Mouse (Mus musculus) hindbrain, embryonic 15.5 days (tissue): ENCODE measurements around the gene Rec114. TPM values are rescaled to one million over a fixed set of nuclear protein-coding genes. Genes with fewer than 3 reads are reported as not detected.

Source experiments
- ATAC-seq: fragments of 200-750 bp; cut with Nextera tagmentation; 2 replicates; pipeline ENCODE4 v1.8.0; 2017; ENCODE audit warnings: low read depth, moderate number of reproducible peaks, moderate TSS enrichment; ENCODE audit not compliant: low FRiP score
- H3K27ac ChIP-seq: fragments of 300-500 bp; sonication (generic); replicated peaks from 2 replicates; pipeline ENCODE4 v1.5.1; 2015; ENCODE audit warnings: mild to moderate bottlenecking, inconsistent platforms
- H3K27me3 ChIP-seq: fragments of 300-500 bp; sonication (generic); 2 replicates; pipeline ENCODE4 v1.6.1; 2015; ENCODE audit warnings: control low read depth, inconsistent platforms
- H3K36me3 ChIP-seq: fragments of 300-500 bp; sonication (generic); 2 replicates; pipeline ENCODE4 v1.6.1; 2015; ENCODE audit warnings: control low read depth, inconsistent platforms
- H3K4me1 ChIP-seq: fragments of 300-500 bp; sonication (generic); replicated peaks from 2 replicates; pipeline ENCODE4 v1.6.1; 2015; ENCODE audit warnings: control low read depth, inconsistent platforms
- H3K4me2 ChIP-seq: fragments of 300-500 bp; sonication (generic); 2 replicates; pipeline ENCODE4 v1.6.1; 2015; ENCODE audit warnings: moderate library complexity, mild to moderate bottlenecking, inconsistent platforms
- H3K4me3 ChIP-seq: fragments of 300-500 bp; sonication (generic); 2 replicates; pipeline ENCODE4 v1.5.1; 2015; ENCODE audit warnings: mild to moderate bottlenecking, inconsistent platforms
- H3K9ac ChIP-seq: fragments of 300-500 bp; sonication (generic); 2 replicates; pipeline ENCODE4 v1.6.1; 2015; ENCODE audit warnings: inconsistent platforms
- H3K9me3 ChIP-seq: fragments of 300-500 bp; sonication (generic); 2 replicates; pipeline ENCODE4 v1.6.1; 2016; ENCODE audit warnings: control low read depth, inconsistent platforms
- WGBS: fragments of 180-500 bp; shearing (Covaris S2); methylation state at CpG from one replicate; pipeline ENCODE4 v1.1.7; 2015; 5-methylcytosine and 5-hydroxymethylcytosine counted together
- polyA plus RNA-seq: library from polyadenylated mRNA; unstranded; fragments of >200 nt; fragmentation: Nextera tagmentation; extraction: Ambion mirVana; gene quantifications from 2 replicates; pipeline ENCODE4 v1.2.1, GENCODE M21; 2015

Gene Rec114
- polyA plus RNA-seq, 1 experiment from 2014 or later = 0.80 TPM

- Histone ChIP-seq H3K4me1 (no peaks in the 10 kb centered on the region), H3K36me3 (no peaks in the 10 kb centered on the region), H3K27me3 (no peaks in the 10 kb centered on the region), H3K9me3 (no peaks in the 10 kb centered on the region), H3K4me2 (no peak overlapping the region), H3K9ac (no peak overlapping the region), H3K27ac (no peak overlapping the region), H3K4me3 (no peak overlapping the region)
- WGBS = 69% methylated on average over 6 of the region's 6 CpGs
- ATAC-seq = no peak
Observed at GRCm38 (mm10) chr9:58675371-58675770, 68.4 kb downstream of the Rec114 start.

- H3K27me3 ChIP-seq = no peaks in the 10 kb centered on the region
- no peak overlapping the region for H3K4me3 ChIP-seq
- no peaks in the 10 kb centered on the region for H3K4me1 ChIP-seq
- no peak overlapping the region for H3K27ac ChIP-seq
- H3K36me3 ChIP-seq = no peaks in the 10 kb centered on the region
- no peak overlapping the region for H3K4me2 ChIP-seq
- H3K9ac ChIP-seq = no peak overlapping the region
- H3K9me3 ChIP-seq = no peaks in the 10 kb centered on the region
- ATAC-seq = no peak
- 77% methylated on average over 11 of the region's 11 CpGs for WGBS
Observed at GRCm38 (mm10) chr9:58674736-58675135, 69.0 kb downstream of the Rec114 start.

GRCm38 (mm10) chr9:58672474-58672873 lies 71.3 kb downstream of the Rec114 start:
- Histone ChIP-seq H3K9ac (no peak overlapping the region), H3K27me3 (no peaks in the 10 kb centered on the region), H3K27ac (no peak overlapping the region), H3K4me2 (no peak overlapping the region), H3K36me3 (no peaks in the 10 kb centered on the region), H3K4me1 (no peaks in the 10 kb centered on the region), H3K9me3 (no peaks in the 10 kb centered on the region), H3K4me3 (no peak overlapping the region)
- ATAC-seq = no peak
- WGBS = 48% methylated on average over 4 of the region's 4 CpGs

GRCm38 (mm10) chr9:58669819-58670218 lies 73.9 kb downstream of the Rec114 start:
- no peak for ATAC-seq
- H3K27me3 ChIP-seq = no peaks in the 10 kb centered on the region
- H3K4me3 ChIP-seq = no peak overlapping the region
- H3K36me3 ChIP-seq = no peaks in the 10 kb centered on the region
- H3K9ac ChIP-seq = no peak overlapping the region
- no peak overlapping the region for H3K27ac ChIP-seq
- 96% methylated on average over 6 of the region's 6 CpGs for WGBS
- no peaks in the 10 kb centered on the region for H3K9me3 ChIP-seq
- H3K4me1 ChIP-seq = no peaks in the 10 kb centered on the region
- no peak overlapping the region for H3K4me2 ChIP-seq

- H3K4me2 ChIP-seq = no peak overlapping the region
- no peaks in the 10 kb centered on the region for H3K4me1 ChIP-seq
- WGBS = 58% methylated on average over 3 of the region's 3 CpGs
- H3K27ac ChIP-seq = no peak overlapping the region
- no peaks in the 10 kb centered on the region for H3K9me3 ChIP-seq
- H3K36me3 ChIP-seq = 0 out of 2 replicates have a peak, but pooled peaks cover 5% of the 10 kb centered on the region
- H3K27me3 ChIP-seq = no peaks in the 10 kb centered on the region
- ATAC-seq = no peak
- H3K9ac ChIP-seq = no peak overlapping the region
- no peak overlapping the region for H3K4me3 ChIP-seq
Observed at GRCm38 (mm10) chr9:58669071-58669470, 74.7 kb downstream of the Rec114 start.

- WGBS = 97% methylated on average over 3 of the region's 3 CpGs
- H3K9me3 ChIP-seq = no peaks in the 10 kb centered on the region
- H3K4me2 ChIP-seq = no peak overlapping the region
- no peak overlapping the region for H3K4me3 ChIP-seq
- H3K9ac ChIP-seq = no peak overlapping the region
- H3K4me1 ChIP-seq = no peaks in the 10 kb centered on the region
- H3K36me3 ChIP-seq = 0 out of 2 replicates have a peak, but pooled peaks cover 5% of the 10 kb centered on the region
- no peak for ATAC-seq
- no peaks in the 10 kb centered on the region for H3K27me3 ChIP-seq
- H3K27ac ChIP-seq = no peak overlapping the region
Observed at GRCm38 (mm10) chr9:58668171-58668570, 75.6 kb downstream of the Rec114 start.

GRCm38 (mm10) chr9:58667244-58667643 lies 76.5 kb downstream of the Rec114 start:
- Histone ChIP-seq H3K9me3 (no peaks in the 10 kb centered on the region), H3K4me3 (no peak overlapping the region), H3K4me1 (no peaks in the 10 kb centered on the region), H3K9ac (no peak overlapping the region), H3K27ac (no peak overlapping the region), H3K4me2 (no peak overlapping the region), H3K27me3 (no peaks in the 10 kb centered on the region), H3K36me3 (peaks cover 7% of the 10 kb centered on the region; the same call in 1 of the 2 replicates)
- 56% methylated on average over 9 of the region's 9 CpGs for WGBS
- no peak for ATAC-seq

GRCm38 (mm10) chr9:58666191-58666590 lies 77.6 kb downstream of the Rec114 start:
- no peak for ATAC-seq
- no peaks in the 10 kb centered on the region for H3K27me3 ChIP-seq
- H3K27ac ChIP-seq = no peak overlapping the region
- no peak overlapping the region for H3K4me3 ChIP-seq
- no peaks in the 10 kb centered on the region for H3K9me3 ChIP-seq
- no peak overlapping the region for H3K9ac ChIP-seq
- H3K36me3 ChIP-seq = peaks cover 17% of the 10 kb centered on the region
- H3K4me2 ChIP-seq = no peak overlapping the region
- no peaks in the 10 kb centered on the region for H3K4me1 ChIP-seq
- 46% methylated on average over 9 of the region's 9 CpGs for WGBS

- Histone ChIP-seq H3K36me3 (peaks cover 17% of the 10 kb centered on the region), H3K27ac (no peak overlapping the region), H3K4me1 (no peaks in the 10 kb centered on the region), H3K4me3 (no peak overlapping the region), H3K27me3 (no peaks in the 10 kb centered on the region), H3K9me3 (no peaks in the 10 kb centered on the region), H3K9ac (no peak overlapping the region), H3K4me2 (no peak overlapping the region)
- no peak for ATAC-seq
- 84% methylated on average over 9 of the region's 9 CpGs for WGBS
Observed at GRCm38 (mm10) chr9:58665492-58665891, 78.3 kb downstream of the Rec114 start.

- no peak for ATAC-seq
- no peaks in the 10 kb centered on the region for H3K9me3 ChIP-seq
- WGBS = 88% methylated on average over 3 of the region's 3 CpGs
Observed at GRCm38 (mm10) chr9:58662791-58663190, 81.0 kb downstream of the Rec114 start.

GRCm38 (mm10) chr9:58662007-58662406 lies 81.8 kb downstream of the Rec114 start:
- Histone ChIP-seq H3K4me3 (no peak overlapping the region), H3K9me3 (no peaks in the 10 kb centered on the region), H3K27me3 (no peaks in the 10 kb centered on the region), H3K4me2 (no peak overlapping the region), H3K36me3 (peaks cover 19% of the 10 kb centered on the region), H3K27ac (no peak overlapping the region), H3K9ac (no peak overlapping the region), H3K4me1 (no peaks in the 10 kb centered on the region)
- 84% methylated on average over 4 of the region's 4 CpGs for WGBS
- ATAC-seq = no peak

More at GRCm38 (mm10) chr9:58662791-58663190, 81.0 kb downstream of the Rec114 start:
- no peak overlapping the region for H3K9ac ChIP-seq
- no peak overlapping the region for H3K4me2 ChIP-seq
- no peaks in the 10 kb centered on the region for H3K4me1 ChIP-seq
- no peak overlapping the region for H3K4me3 ChIP-seq
- no peaks in the 10 kb centered on the region for H3K27me3 ChIP-seq
- H3K36me3 ChIP-seq = peaks cover 19% of the 10 kb centered on the region
- H3K27ac ChIP-seq = no peak overlapping the region

- Histone ChIP-seq H3K36me3 (peaks cover 19% of the 10 kb centered on the region), H3K4me1 (no peaks in the 10 kb centered on the region), H3K4me3 (no peak overlapping the region), H3K9me3 (no peaks in the 10 kb centered on the region), H3K27ac (no peak overlapping the region), H3K9ac (no peak overlapping the region), H3K4me2 (no peak overlapping the region), H3K27me3 (no peaks in the 10 kb centered on the region)
- no peak for ATAC-seq
- 99% methylated on average over 3 of the region's 3 CpGs for WGBS
Observed at GRCm38 (mm10) chr9:58660673-58661072, 83.1 kb downstream of the Rec114 start.

GRCm38 (mm10) chr9:58659989-58660388 lies 83.8 kb downstream of the Rec114 start:
- Histone ChIP-seq H3K9ac (no peak overlapping the region), H3K36me3 (peaks cover 19% of the 10 kb centered on the region), H3K27ac (no peak overlapping the region), H3K4me1 (no peaks in the 10 kb centered on the region), H3K4me2 (no peak overlapping the region), H3K9me3 (no peaks in the 10 kb centered on the region), H3K27me3 (no peaks in the 10 kb centered on the region), H3K4me3 (no peak overlapping the region)
- WGBS = 87% methylated on average over 9 of the region's 9 CpGs
- no peak for ATAC-seq
